Mouse (Mus musculus) ES-CJ7 (cell line): ENCODE results near the gene Gm10447.

Source experiments
- DNase-seq: peaks from one replicate; pipeline ENCODE4 v3.0.0; 2011; ENCODE audit warnings: low read depth, low spot score

The Gm10447 gene

DNA sequence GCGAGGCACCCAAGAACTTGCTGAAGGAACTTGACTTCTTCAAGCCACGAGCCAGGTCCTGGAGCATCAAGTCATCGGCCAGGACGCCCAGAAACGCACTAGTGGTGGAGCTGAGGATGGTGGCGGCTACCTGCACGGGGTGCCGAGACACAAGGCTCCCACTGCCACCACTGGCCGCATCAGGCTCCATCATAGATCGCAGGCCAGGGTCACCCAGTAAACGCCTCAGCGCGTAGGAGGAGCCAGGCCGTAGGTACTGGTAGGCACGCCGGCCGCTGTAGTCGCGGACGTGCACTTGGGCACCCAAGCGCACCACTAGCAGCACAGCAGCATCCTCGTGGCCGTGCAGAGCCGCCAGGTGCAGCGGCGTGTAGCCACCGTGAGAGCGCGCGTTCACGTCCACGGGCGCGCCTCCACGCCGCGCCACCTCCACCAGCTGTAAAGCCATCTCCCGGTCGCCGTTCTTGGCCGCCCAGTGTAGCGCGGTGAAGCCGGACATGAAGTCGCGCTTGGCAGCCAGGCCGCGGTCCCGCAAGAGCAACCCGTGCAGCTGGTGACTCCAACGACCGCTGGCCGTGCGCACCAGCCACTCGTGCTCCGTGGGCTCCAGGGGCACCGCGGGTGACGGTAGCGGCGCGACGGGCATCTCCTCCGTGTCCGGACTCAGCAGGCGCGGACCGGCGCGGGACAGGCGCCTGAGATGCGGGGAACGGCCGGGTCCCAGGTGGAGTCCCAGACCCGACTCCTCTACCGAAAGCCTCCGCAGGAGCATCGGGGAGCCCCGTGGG lies 21.7 kb upstream of the Gm10447 start:
- peak; percentile 29 for DNase-seq

GRCm38 (mm10) chr11:53477833-53478232 lies 20.9 kb upstream of the Gm10447 start:
- DNase-seq, result no peak

GRCm38 (mm10) chr11:53475620-53476019 lies 18.7 kb upstream of the Gm10447 start:
- DNase-seq, result no peak

DNA sequence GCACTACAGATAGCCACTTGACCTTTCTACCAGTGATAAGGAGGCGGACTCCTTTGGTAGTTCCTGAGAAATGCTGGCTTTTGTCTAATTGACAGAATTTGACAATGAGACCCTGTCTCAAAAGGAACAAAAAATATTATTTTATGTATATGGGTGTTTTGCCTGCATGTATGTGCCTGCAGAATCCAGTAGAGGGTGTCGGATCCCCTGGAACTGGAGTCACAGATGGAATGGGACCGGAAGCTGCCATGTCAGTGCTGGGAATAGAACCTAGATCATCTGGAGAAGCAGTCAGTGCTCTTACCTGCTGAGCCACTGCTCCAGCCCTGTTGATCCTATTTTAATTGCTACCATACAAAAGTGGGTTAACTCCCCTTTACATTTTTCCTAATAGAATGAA lies 15.8 kb upstream of the Gm10447 start:
- no peak for DNase-seq

GRCm38 (mm10) chr11:53469968-53470695 lies 13.2 kb upstream of the Gm10447 start, which contains the start of gene Gm9837:
Gm9837 (minus strand) TSS chr11:53470479.
- DNase-seq, result peak; percentile 89

- DNase-seq, result no peak
Measured at GRCm38 (mm10) chr11:53469294-53469967, 12.5 kb upstream of the Gm10447 start.

DNA sequence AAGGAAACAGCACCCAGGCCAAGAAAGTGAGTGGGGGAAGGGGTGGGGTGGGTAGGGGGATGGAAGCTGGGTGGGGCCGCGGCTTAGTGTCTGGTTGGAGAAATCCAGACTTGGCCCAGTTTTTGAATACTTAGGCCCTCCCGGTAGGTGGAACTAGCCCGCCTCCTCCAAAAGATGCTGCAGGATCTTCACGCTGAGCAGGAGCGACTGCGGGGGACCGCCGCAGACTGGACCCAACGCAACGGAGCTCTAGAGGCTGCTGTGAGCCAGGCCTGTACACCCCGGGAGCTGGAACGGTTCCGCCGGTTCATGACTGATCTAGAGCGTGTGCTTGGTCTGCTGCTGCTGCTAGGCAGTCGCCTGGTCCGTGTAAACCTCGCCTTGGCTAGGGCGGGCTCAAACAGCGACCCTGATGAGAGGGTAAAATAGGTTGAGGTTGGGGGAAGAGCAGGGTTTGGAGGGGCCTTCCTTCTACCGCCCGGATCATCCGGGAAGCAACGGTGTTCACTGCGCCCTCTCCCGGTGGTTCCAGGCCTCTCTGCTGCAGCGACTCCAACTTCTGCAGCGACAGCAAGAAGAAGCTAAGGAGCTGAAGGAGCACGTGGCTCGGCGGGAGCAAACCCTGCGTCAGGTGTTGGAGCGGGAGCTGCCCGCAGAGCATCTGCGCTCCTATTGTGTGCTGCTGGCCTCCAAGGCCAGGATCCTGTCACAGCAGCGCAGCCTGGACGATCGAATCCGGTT lies 9.5 kb upstream of the Gm10447 start:
- peak; percentile 93 for DNase-seq

DNA sequence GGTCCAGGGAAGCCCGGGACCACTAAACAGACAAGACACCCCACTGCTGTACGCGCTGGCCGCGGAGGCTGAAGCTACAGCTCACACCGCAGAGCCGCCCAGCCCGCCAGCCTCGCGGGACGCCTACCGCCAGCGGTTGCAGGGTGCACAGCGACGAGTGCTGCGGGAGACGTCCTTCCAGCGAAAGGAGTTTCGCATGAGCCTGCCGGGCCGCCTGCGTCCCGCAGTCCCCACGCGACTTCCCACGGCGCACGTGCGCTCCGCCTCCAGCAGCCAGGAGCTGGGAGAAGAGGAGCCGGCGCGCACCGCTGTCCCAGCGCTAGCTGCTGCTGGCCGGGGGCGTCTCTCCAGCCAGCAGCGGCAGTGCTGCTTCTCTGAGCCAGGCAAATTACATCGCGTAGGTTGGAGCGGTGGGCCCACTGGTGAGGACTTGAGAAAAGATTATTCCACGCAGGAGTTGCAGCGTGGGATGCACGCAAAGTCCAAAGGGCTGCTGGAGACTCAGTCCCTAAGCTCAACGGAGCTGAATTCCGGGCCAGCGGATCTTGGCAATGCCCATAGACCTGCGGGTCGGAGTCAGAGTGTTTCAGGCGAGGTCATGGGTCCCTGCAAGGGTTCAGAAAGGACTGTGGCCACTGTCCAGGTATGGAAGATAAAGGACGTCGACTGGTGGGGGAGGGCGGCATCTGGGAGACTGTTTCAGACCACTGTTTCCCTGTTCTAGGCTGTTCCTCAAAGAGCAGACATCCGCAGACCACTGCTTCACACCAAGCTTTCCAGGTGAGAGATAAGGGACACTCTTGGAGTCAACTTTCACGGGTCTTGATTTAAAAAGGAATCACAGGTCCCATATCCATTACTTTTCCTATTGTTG lies 6.9 kb upstream of the Gm10447 start:
- DNase-seq, result peak; percentile 34

- no peak for DNase-seq
Measured at GRCm38 (mm10) chr11:53461727-53462126, 4.8 kb upstream of the Gm10447 start.

DNA sequence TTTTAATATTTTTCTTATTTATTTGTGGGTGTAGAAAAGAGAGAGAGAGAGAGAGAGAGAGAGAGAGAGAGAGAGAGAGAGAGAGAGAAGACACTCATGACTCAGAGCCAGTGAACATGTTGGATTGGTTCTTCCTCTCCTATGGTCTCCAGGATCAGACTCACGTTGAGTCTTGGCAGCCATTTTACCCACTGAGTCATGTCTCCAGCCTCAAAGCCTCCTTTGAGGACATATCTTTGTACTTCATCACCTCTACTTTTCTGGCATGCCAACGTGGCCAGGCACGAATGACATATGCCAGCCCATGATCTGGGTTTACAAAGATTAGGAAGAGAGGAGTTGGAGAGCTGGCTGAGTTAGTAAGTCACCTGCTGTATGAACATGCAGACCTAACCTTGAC lies 3.3 kb upstream of the Gm10447 start:
- DNase-seq, result no peak

DNA sequence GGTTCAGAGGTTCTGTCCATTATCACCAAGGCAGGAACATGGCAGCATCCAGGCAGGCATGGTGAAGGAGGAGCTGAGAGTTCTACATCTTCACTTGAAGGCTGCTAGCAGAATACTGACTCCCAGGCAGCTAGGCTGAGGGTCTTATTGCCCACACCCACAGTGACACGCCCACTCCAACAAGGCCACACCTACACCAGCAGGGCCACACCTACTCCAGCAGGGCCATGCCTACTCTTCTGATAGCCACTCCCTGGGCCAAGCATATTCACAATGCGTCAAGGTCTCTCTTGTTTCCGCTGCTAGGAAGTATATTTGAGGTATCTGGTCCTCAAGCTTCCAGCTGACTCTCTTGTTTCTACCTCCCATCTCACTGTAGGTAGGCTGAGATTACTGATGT lies 2.1 kb upstream of the Gm10447 start:
- peak; percentile 71 for DNase-seq

GRCm38 (mm10) chr11:53457372-53457954 lies 553 bp upstream of the Gm10447 start:
- peak; percentile 48 for DNase-seq

- no peak for DNase-seq
Measured at GRCm38 (mm10) chr11:53453031-53453430, 3.9 kb downstream of the Gm10447 start.

GRCm38 (mm10) chr11:53452396-53452795 lies 4.5 kb downstream of the Gm10447 start:
- DNase-seq, result no peak

DNA sequence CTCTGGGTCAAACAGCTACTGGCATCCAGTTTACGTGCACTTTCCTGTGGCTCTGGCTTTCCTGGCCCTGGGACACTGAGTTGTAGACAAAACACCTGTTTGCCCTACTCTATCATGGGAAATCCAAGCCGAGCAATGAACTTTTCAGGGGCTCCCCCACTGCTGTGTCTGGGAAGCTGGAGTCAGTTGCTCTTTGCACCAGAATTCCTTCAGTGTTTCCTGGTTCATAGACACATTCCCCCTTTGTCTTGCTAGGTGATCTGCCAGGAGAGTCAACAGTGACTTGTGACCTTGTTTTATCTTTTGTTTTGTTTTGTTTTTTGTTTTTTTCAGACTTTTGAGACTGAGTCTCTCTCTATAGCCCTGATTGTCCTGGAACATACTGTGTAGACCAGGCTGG lies 5.5 kb downstream of the Gm10447 start:
- DNase-seq, result no peak

DNA sequence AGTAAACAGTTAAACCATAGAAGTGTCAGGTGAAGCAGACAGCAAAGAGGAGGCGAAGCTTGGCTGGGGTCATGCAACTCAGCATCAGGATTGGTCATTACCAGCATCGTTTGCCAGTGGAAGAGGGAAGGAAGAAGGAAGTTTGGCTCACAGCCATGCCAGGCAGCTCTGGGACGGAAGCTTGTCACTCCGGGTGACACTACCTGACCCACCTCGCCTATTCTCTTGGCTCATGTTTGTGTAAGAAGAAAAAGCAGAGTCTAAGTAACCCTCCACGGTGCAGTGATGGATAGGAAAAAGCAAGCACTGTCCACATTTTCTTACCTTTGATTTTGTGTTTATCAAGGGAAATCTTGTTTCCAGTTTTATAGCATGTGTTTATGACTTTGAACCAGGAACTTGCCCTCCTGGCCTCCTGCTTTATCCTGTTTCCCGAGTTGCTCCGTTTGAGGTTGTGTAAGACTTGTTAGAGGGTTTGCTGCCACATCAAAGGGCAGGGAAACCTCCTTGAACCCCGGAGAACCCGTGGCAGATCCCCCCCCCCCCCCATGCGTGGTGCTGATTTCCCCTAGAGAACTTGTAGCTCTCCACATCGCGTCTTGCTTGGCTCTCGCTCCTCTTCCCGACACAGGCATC lies 6.7 kb downstream of the Gm10447 start:
- no peak for DNase-seq

- DNase-seq, result no peak
Measured at GRCm38 (mm10) chr11:53448529-53448928, 8.4 kb downstream of the Gm10447 start.

GRCm38 (mm10) chr11:53447996-53448395 lies 8.9 kb downstream of the Gm10447 start:
- DNase-seq, result no peak

- no peak for DNase-seq
Measured at GRCm38 (mm10) chr11:53446183-53446582, 10.7 kb downstream of the Gm10447 start.

GRCm38 (mm10) chr11:53445562-53445961 lies 11.3 kb downstream of the Gm10447 start:
- DNase-seq, result no peak
